Mouse (Mus musculus): ENCODE data around the gene Pgs1.

- TF ChIP-seq GATA1 (IDR thresholded peaks at IDR 0.05; ENCODE audit: low read length), result no peak
- TF ChIP-seq TAL1 (IDR thresholded peaks at IDR 0.05; ENCODE audit: low read length), result no peak
Observed at GRCm38 (mm10) chr11:118003718-118004117, 17.6 kb downstream of the Pgs1 start.

All from erythroblast, embryonic 14.5 days (primary cell).